ENCODE assay signal across 8 mouse cellular contexts in the genomic region with DNA sequence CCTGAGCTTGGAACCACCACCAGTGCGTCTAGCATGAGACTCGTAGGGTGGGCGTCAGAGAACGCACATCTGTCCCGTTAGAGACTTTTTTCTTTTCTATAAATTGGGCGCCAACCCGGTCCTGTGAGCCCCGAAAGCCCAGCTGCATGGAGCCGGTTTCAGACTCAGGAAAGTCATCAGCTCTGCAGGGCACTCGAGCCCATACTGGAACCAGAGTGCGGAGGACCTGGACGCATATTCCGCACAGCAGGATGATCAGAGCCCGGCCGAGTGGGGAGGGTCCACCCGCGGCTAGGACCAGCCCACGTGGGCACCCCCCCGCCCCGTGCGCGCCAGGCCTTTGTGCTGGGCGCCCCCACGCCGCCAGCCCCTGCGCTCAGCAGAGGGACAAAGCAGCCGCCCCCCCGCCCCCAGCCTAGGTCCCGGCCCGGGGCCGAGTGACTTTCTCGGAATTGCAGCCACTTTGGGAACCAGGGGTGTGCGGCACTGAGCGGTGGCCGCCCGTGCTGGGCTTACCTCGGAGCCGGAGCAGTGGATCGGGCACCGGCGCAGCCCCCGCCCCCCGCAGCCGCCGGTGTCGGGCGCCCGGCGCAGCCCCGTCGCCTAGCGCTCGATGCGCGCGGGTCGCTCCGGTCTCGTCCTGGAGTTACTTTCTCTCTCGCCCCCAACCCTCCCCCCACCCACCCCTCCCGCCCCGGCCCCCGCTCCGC. TPM values are rescaled to one million over a fixed set of nuclear protein-coding genes. Genes with fewer than 3 reads are reported as not detected.
DNase-seq lines count a peak whose midpoint lies in the region; ATAC-seq and TF ChIP-seq lines count a peak whose summit lies in the region.

No protein-coding gene starts in this region.

- H3K9me3 ChIP-seq in CH12.LX (replicated peaks; ENCODE audit: low read length): peaks cover 13% of the 10 kb centered on the region
- no peaks in the 10 kb centered on the region for H3K9me3 ChIP-seq in heart, embryonic 16.5 days (replicated peaks; ENCODE audit: control insufficient read depth, low read length)
- H3K9me3 ChIP-seq in limb, embryonic 13.5 days: no peaks in the 10 kb centered on the region

- TF ChIP-seq POLR2A in CH12.LX (IDR thresholded peaks at IDR 0.05; ENCODE audit: low read depth, low read length) (no peak), myocyte (IDR thresholded peaks at IDR 0.05; ENCODE audit: insufficient read length, low read depth) (peak; percentile 49)

- peaks cover 10 to 33% of the 10 kb centered on the region in 2 experiments for H3K4me1 ChIP-seq in CH12.LX (ENCODE audit: control insufficient read depth in 1 of 2, insufficient read depth in 2 of 2)
- peaks cover 12% of the 10 kb centered on the region; the same call in 1 of the 2 replicates for H3K4me1 ChIP-seq in heart, embryonic 16.5 days (ENCODE audit: control insufficient read depth, insufficient read depth, low read length)
- H3K4me1 ChIP-seq in limb, embryonic 13.5 days: peaks cover 21% of the 10 kb centered on the region

- H3K4me3 ChIP-seq in CH12.LX (replicated peaks in 1 of 3; ENCODE audit: low read depth in 2 of 3, low read length in 2 of 3, poor library complexity in 1 of 3) (peak overlapping the region; percentile 38 to 83 (median 73)), myocyte (peak overlapping the region; percentile 75)
- peak overlapping the region; percentile 82 for H3K4me3 ChIP-seq in heart, embryonic 16.5 days (ENCODE audit: low read length)
- H3K4me3 ChIP-seq in limb, embryonic 13.5 days: peak overlapping the region; percentile 82

- H3K9ac ChIP-seq in CH12.LX (ENCODE audit: insufficient read depth, low read depth): peak overlapping the region; percentile 94
- H3K9ac ChIP-seq in heart, embryonic 16.5 days (ENCODE audit: low read length): peak overlapping the region; percentile 83
- peak overlapping the region; percentile 94 for H3K9ac ChIP-seq in limb, embryonic 13.5 days

- in situ Hi-C loops in CH12.LX (cut with MboI; ENCODE audit: low pct_ligation_motif_present, low pct_unique_long_range_greater_than_20kb, low sequenced_read_pairs): loop anchor here (25.0 kb wide), 2 partner anchors 142 to 392 kb away; partner anchors contain the start of gene Gm6096

- H3K36me3 ChIP-seq in CH12.LX (replicated peaks in 1 of 2; ENCODE audit: control insufficient read depth in 1 of 2, insufficient read depth in 1 of 2, low read length in 1 of 2) (peaks cover 9 to 20% of the 10 kb centered on the region in 2 experiments), myocyte (ENCODE audit: control insufficient read depth, insufficient read depth) (peaks cover 5% of the 10 kb centered on the region)
- peaks cover 3% of the 10 kb centered on the region; the same call in 1 of the 2 replicates for H3K36me3 ChIP-seq in heart, embryonic 16.5 days (ENCODE audit: control insufficient read depth, insufficient read depth)
- peaks cover 19% of the 10 kb centered on the region for H3K36me3 ChIP-seq in limb, embryonic 13.5 days

- H3K27me3 ChIP-seq in CH12.LX (replicated peaks) (no peaks in the 10 kb centered on the region), myocyte (ENCODE audit: control insufficient read depth, insufficient read depth, insufficient read length) (peaks cover 10% of the 10 kb centered on the region)
- peaks cover 7% of the 10 kb centered on the region; the same call in 1 of the 2 replicates for H3K27me3 ChIP-seq in heart, embryonic 16.5 days (ENCODE audit: control insufficient read depth, insufficient read depth, low read length)
- no peaks in the 10 kb centered on the region for H3K27me3 ChIP-seq in limb, embryonic 13.5 days

- ATAC-seq in heart, embryonic 16.5 days (replicated peaks; ENCODE audit: extremely low read depth, insufficient read depth, low FRiP score): peak; percentile 16; the same call in 1 of the 2 replicates
- peak; percentile 57 for ATAC-seq in limb, embryonic 13.5 days (ENCODE audit: low FRiP score, low read depth)

- peak; percentile 52 for DNase-seq in adrenal gland, adult 2 months
- DNase-seq in adrenal gland, postnatal 4 days (ENCODE audit: low spot score in 2 of 2): no peak
- no peak for DNase-seq in CH12.LX (ENCODE audit: extremely low read depth)
- peak; percentile 75 for DNase-seq in embryo, embryonic 10.5 days (ENCODE audit: low spot score)
- no peak for DNase-seq in layer of hippocampus, postnatal 36 days

- H3K4me2 ChIP-seq in CH12.LX (ENCODE audit: insufficient read depth, low read depth, poor library complexity, severe bottlenecking): peak overlapping the region; percentile 66
- H3K4me2 ChIP-seq in heart, embryonic 16.5 days (ENCODE audit: low read depth, low read length): peak overlapping the region; percentile 74
- peak overlapping the region; percentile 88 for H3K4me2 ChIP-seq in limb, embryonic 13.5 days (replicated peaks)
- peak overlapping the region; percentile 76 for H3K4me2 ChIP-seq in myocyte (ENCODE audit: low read depth)

- peak overlapping the region; percentile 40; the same call in 1 of the 2 replicates for H3K27ac ChIP-seq in CH12.LX (ENCODE audit: insufficient read depth, low read depth)
- peak overlapping the region; percentile 74 for H3K27ac ChIP-seq in heart, embryonic 16.5 days (ENCODE audit: low read length)
- peak overlapping the region; percentile 99 for H3K27ac ChIP-seq in limb, embryonic 13.5 days

- no peak for TF ChIP-seq RAD21 in CH12.LX (IDR thresholded peaks at IDR 0.05; ENCODE audit: low read depth, low read length)

- TF ChIP-seq CTCF in CH12.LX (conservative IDR thresholded peaks at IDR 0.05 in 1 of 2, IDR thresholded peaks at IDR 0.05 in 1 of 2; ENCODE audit: low read depth in 2 of 2, low read length in 2 of 2): no peak

- dilution Hi-C loops in CH12.LX (cut with MboI; ENCODE audit: extremely low pct_ligation_motif_present, extremely low pct_unique_long_range_greater_than_20kb, low sequenced_read_pairs): no loop called here

- no peaks in the 10 kb centered on the region for H3K79me2 ChIP-seq in CH12.LX (replicated peaks; ENCODE audit: control insufficient read depth, extremely low read depth, insufficient read depth, poor library complexity, severe bottlenecking)
- H3K79me2 ChIP-seq in myocyte (ENCODE audit: control insufficient read depth, insufficient read depth): peaks cover 6% of the 10 kb centered on the region

- TF ChIP-seq EP300 in CH12.LX (IDR thresholded peaks at IDR 0.05; ENCODE audit: low read length): no peak

- peak overlapping the region; percentile 98 for H3ac ChIP-seq in myocyte (ENCODE audit: control insufficient read depth, insufficient read length)

- under 1% methylated on average over 56 of the region's 64 CpGs for WGBS in heart, embryonic 16.5 days
- WGBS in limb, embryonic 13.5 days: under 1% methylated on average over 39 of the region's 64 CpGs

TF ChIP-seq in CH12.LX, 34 proteins besides CTCF, POLR2A, EP300 and RAD21:
- TF ChIP-seq NRF1 (IDR thresholded peaks at IDR 0.05; ENCODE audit: low read depth, low read length): no peak
- TF ChIP-seq CHD2 (IDR thresholded peaks at IDR 0.05; ENCODE audit: low read length): no peak
- TF ChIP-seq MAX (IDR thresholded peaks at IDR 0.05; ENCODE audit: low read length): no peak
- no peak for TF ChIP-seq IRF4 (IDR thresholded peaks at IDR 0.05; ENCODE audit: low read depth, low read length)
- no peak for TF ChIP-seq POLR2AphosphoS2 (IDR thresholded peaks at IDR 0.05; ENCODE audit: low read depth, low read length)
- TF ChIP-seq MEF2A (IDR thresholded peaks at IDR 0.05; ENCODE audit: borderline replicate concordance, low read depth, low read length): no peak
- no peak for TF ChIP-seq E2F4 (IDR thresholded peaks at IDR 0.05; ENCODE audit: insufficient replicate concordance, low read depth, low read length)
- TF ChIP-seq ELF1 (IDR thresholded peaks at IDR 0.05; ENCODE audit: low read depth, low read length): no peak
- no peak for TF ChIP-seq JUND (conservative IDR thresholded peaks at IDR 0.05; ENCODE audit: low read depth, low read length)
- TF ChIP-seq CHD1 (IDR thresholded peaks at IDR 0.05; ENCODE audit: low read depth, low read length): no peak
- no peak for TF ChIP-seq RCOR1 (conservative IDR thresholded peaks at IDR 0.05; ENCODE audit: low read depth, low read length)
- no peak for TF ChIP-seq ZNF384 (IDR thresholded peaks at IDR 0.05; ENCODE audit: low read depth, low read length)

TF ChIP-seq in myocyte, 11 proteins besides CTCF, POLR2A, EP300 and RAD21:
- no peak for TF ChIP-seq MYOG (IDR thresholded peaks at IDR 0.05; ENCODE audit: control insufficient read depth in 1 of 3, insufficient read depth in 1 of 3, insufficient read length in 2 of 3, low read depth in 2 of 3)
- no peak for TF ChIP-seq TCF3 (IDR thresholded peaks at IDR 0.05; ENCODE audit: insufficient read length, low read depth)
- no peak for TF ChIP-seq CEBPB (IDR thresholded peaks at IDR 0.05; ENCODE audit: insufficient read depth, poor library complexity, severe bottlenecking)
- TF ChIP-seq E2F4 (IDR thresholded peaks at IDR 0.05; ENCODE audit: insufficient read depth): no peak
- TF ChIP-seq MAX (IDR thresholded peaks at IDR 0.05; ENCODE audit: low read depth): no peak
- no peak for TF ChIP-seq POLR2AphosphoS2 (IDR thresholded peaks at IDR 0.05; ENCODE audit: insufficient read length, low read depth)
- no peak for TF ChIP-seq USF1 (IDR thresholded peaks at IDR 0.05; ENCODE audit: low read depth)
- no peak for TF ChIP-seq MYOD1 (IDR thresholded peaks at IDR 0.05; ENCODE audit: control insufficient read depth in 1 of 3, insufficient read length in 2 of 3, low read depth in 2 of 3)
- no peak for TF ChIP-seq SRF (IDR thresholded peaks at IDR 0.05; ENCODE audit: control insufficient read depth, insufficient read length, low read depth)
- no peak for TF ChIP-seq REST (IDR thresholded peaks at IDR 0.05; ENCODE audit: insufficient read depth, insufficient read length)
- no peak for TF ChIP-seq TCF12 (IDR thresholded peaks at IDR 0.05; ENCODE audit: insufficient read depth, poor library complexity, severe bottlenecking)

RNA-seq across cellular contexts. Expression of gene Kctd15, which starts 2.6 kb away (rescaled TPM):
- total RNA-seq in adrenal gland, adult 2 months (2021): 10 to 100 TPM in 1 of 2 experiments, 1 to 10 TPM in 1; 5.3 to 14.4 TPM
- 8.7 and 11.6 TPM in 2 replicates for polyA plus RNA-seq in adrenal gland, adult 2 months (2012; rRNA removed)
- total RNA-seq in adrenal gland, postnatal 4 days (2021): 10 to 100 TPM; 15.6 to 19.9 TPM
- 16.4 and 21.6 TPM in 2 replicates for total RNA-seq in CH12.LX (2012; rRNA removed)
- 20.4 and 24.0 TPM in 2 replicates for total RNA-seq in CH12.LX (2014; rRNA removed)
- 34.9 and 39.0 TPM in 2 replicates for polyA plus RNA-seq in CH12.LX (2012; ENCODE audit: insufficient read length, low read depth)
- 3.2 and 4.2 TPM in 2 replicates for polyA plus RNA-seq in heart, embryonic 16.5 days (2015; fragmentation: Nextera tagmentation; extraction: Ambion mirVana)
- 42.8 and 45.7 TPM in 2 replicates for polyA plus RNA-seq in limb, embryonic 13.5 days (2015; fragmentation: Nextera tagmentation; extraction: Ambion mirVana)
- polyA plus RNA-seq in myocyte (2012; fragmentation: generic; extraction: Trizol): 29.2 TPM
- total RNA-seq in layer of hippocampus, postnatal 36 days (2021): 10 to 100 TPM; 12.2 to 14.2 TPM

Comparison
In these comparisons a context has a peak if more than half of its experiments do, and no peak if none do; other contexts are left out.
1. DNase-seq: peak in adrenal gland, adult 2 months (single experiment) and embryo, embryonic 10.5 days (single experiment); none in adrenal gland, postnatal 4 days (0 of 2), CH12.LX (single experiment) and layer of hippocampus, postnatal 36 days (0 of 2).
2. H3K27ac ChIP-seq: peak in every context shown above with its lines; median percentile 99 in limb, embryonic 13.5 days; 74 in heart, embryonic 16.5 days; 40 in CH12.LX.
3. Peak in every context shown above with its lines, with median percentiles within 50 percentile points of each other: H3K4me2 ChIP-seq, H3K4me3 ChIP-seq and H3K9ac ChIP-seq.